Mouse (Mus musculus): ENCODE data around the gene Baz1b. TPM values are rescaled to one million over a fixed set of nuclear protein-coding genes. Genes with fewer than 3 reads are reported as not detected.
A peak's percentile ranks its signal among the peaks of the same experiment; 100 is the strongest.

Baz1b gene
- 100 to 1,000 TPM in 24 of 26 experiments, 10 to 100 TPM in 2; 69.9 to 468 (median 267) TPM for total RNA-seq (2018; cell fraction: chromatin; rRNA removed)
- 10 to 100 TPM; 22.7 to 83.7 (median 56.2) TPM for total RNA-seq (2018; cell fraction: cytosol; rRNA removed)
- total RNA-seq (2018; cell fraction: nucleus; rRNA removed), result 100 to 1,000 TPM in 18 of 26 experiments, 10 to 100 TPM in 8; 48.3 to 219 (median 142) TPM
- polyA plus RNA-seq (2018), result 46.1 to 52.8 TPM (median 52.5 TPM) in 3 replicates

GRCm38 (mm10) chr5:135186621-135187348, at the start of gene Baz1b:
TSS of gene Baz1b (plus strand) at chr5:135187264.
- under 1% methylated on average over 56 of the region's 57 CpGs for WGBS (ENCODE audit: missing documents)
- Histone ChIP-seq H3K27ac (peak within 1 kb of the TSS; percentile 87), H3K36me3 (ENCODE audit: inconsistent target) (no peaks in the 10 kb centered on the region; the same call in 1 of the 2 replicates), H3K79me2 (ENCODE audit: inconsistent target) (peaks cover 40% of the 10 kb centered on the region), H3K4me3 (ENCODE audit: inconsistent target) (peak within 1 kb of the TSS; percentile 84)

DNA sequence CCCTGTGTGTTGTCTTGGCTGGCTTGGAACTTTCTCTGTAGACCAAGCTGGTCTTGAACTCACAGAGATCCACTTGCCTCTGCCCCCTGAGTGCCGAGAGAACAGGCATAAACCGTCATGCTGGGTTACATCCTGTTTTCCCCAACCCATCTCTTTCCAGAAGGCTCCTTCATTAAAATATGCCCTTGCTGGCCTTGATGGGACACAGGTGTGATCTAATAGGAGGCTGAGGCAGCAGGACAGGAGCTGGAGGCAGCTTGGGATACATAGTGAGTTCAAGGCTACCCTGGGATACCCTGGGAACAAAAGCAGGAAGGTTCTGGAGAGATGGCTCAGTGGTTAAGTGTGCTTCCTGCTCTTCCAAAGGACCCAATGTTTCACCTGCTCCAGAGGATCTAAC, 47.2 kb upstream of the Baz1b start:
- Histone ChIP-seq H3K36me3 (ENCODE audit: inconsistent target) (no peaks in the 10 kb centered on the region), H3K79me2 (ENCODE audit: inconsistent target) (no peaks in the 10 kb centered on the region), H3K4me3 (ENCODE audit: inconsistent target) (no peak overlapping the region), H3K27ac (no peak overlapping the region)
- WGBS (ENCODE audit: missing documents), result 96% methylated on average over 2 of the region's 2 CpGs

DNA sequence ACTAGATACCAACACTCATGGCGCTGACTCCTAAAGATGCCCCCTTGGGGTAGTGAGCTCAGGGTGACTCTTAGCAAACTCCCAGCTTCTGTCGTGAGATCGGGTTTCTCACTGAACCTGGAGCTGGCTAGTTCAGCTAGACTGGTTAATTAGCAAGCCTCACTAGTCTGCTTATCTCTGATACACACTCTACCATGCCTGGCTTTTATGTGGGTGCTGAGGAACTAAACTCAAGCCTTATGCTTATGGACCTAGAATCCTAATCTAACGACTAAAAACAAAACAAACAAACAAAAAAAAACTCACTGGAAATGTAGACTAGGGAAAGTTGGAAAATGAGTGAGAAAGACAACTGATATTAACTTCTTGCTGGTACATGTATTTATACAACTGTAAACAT, 42.6 kb upstream of the Baz1b start:
- Histone ChIP-seq H3K36me3 (ENCODE audit: inconsistent target) (no peaks in the 10 kb centered on the region), H3K27ac (no peak overlapping the region), H3K79me2 (ENCODE audit: inconsistent target) (no peaks in the 10 kb centered on the region), H3K4me3 (ENCODE audit: inconsistent target) (no peak overlapping the region)
- 77% methylated on average over 4 of the region's 4 CpGs for WGBS (ENCODE audit: missing documents)

DNA sequence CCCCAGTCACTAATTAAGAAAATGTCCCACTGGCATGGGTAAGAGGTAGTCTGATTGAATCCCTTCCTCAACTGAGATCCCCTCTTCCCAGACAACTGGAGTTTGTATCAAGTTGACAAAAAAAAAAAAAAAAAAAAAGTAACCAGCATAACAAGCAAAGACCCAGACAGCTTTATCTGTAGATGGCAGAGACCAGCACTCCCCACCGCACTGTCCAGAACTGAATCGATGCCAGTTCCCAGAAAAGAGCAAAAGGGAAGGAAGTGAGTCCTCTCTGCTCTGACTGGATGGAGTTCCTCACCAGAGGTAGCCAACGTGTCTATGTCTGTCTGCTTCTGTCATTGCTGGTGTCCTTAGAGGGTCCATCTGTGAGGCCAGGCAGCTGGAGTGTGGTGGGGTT, 41.5 kb upstream of the Baz1b start:
- Histone ChIP-seq H3K79me2 (ENCODE audit: inconsistent target) (peaks cover 8% of the 10 kb centered on the region; the same call in 1 of the 2 replicates), H3K4me3 (ENCODE audit: inconsistent target) (no peak overlapping the region), H3K27ac (no peak overlapping the region), H3K36me3 (ENCODE audit: inconsistent target) (no peaks in the 10 kb centered on the region)
- 15% methylated on average over 3 of the region's 3 CpGs for WGBS (ENCODE audit: missing documents)

GRCm38 (mm10) chr5:135145955-135146354, 41.1 kb upstream of the Baz1b start:
- H3K27ac ChIP-seq, result no peak overlapping the region

DNA sequence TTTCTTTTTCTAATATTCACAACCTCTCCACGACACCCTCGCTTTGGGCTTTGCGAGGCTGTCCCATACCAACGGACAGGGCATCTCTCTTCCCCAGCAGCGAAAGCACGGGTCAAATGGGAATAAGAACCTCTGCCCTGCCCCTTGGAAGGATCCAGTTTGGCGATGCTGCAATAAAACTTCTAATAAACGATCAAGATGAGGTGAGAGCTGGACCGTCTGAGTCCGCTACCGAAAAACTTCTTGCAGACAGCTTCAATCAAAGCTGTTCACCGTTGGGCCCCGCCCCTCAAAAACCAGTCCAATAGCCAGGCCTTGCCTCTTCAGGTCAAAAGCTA, 38.4 kb upstream of the Baz1b start:
- H3K4me3 ChIP-seq (ENCODE audit: inconsistent target), result peak overlapping the region; percentile 59
- H3K27ac ChIP-seq, result peak overlapping the region; percentile 83
- under 1% methylated on average over 13 of the region's 13 CpGs for WGBS (ENCODE audit: missing documents)

More at GRCm38 (mm10) chr5:135145955-135146354, 41.1 kb upstream of the Baz1b start:
- Histone ChIP-seq H3K79me2 (ENCODE audit: inconsistent target) (peaks cover 12% of the 10 kb centered on the region; the same call in 1 of the 2 replicates), H3K36me3 (ENCODE audit: inconsistent target) (no peaks in the 10 kb centered on the region), H3K4me3 (ENCODE audit: inconsistent target) (no peak overlapping the region)

GRCm38 (mm10) chr5:135149053-135149819, 37.8 kb upstream of the Baz1b start, which contains the start of gene Tbl2:
TSS of gene Tbl2 (plus strand) at chr5:135149657.
- H3K79me2 ChIP-seq (ENCODE audit: inconsistent target), result peaks cover 15% of the 10 kb centered on the region; the same call in 1 of the 2 replicates
- H3K36me3 ChIP-seq (ENCODE audit: inconsistent target), result no peaks in the 10 kb centered on the region
- under 1% methylated on average over 50 of the region's 63 CpGs for WGBS (ENCODE audit: missing documents)
- peak within 1 kb of the TSS; percentile 83 for H3K27ac ChIP-seq
- H3K4me3 ChIP-seq (ENCODE audit: inconsistent target), result peak within 1 kb of the TSS; percentile 87

More for the DNA sequence above, 38.4 kb upstream of the Baz1b start:
- peaks cover 15% of the 10 kb centered on the region; the same call in 1 of the 2 replicates for H3K79me2 ChIP-seq (ENCODE audit: inconsistent target)
- H3K36me3 ChIP-seq (ENCODE audit: inconsistent target), result no peaks in the 10 kb centered on the region

DNA sequence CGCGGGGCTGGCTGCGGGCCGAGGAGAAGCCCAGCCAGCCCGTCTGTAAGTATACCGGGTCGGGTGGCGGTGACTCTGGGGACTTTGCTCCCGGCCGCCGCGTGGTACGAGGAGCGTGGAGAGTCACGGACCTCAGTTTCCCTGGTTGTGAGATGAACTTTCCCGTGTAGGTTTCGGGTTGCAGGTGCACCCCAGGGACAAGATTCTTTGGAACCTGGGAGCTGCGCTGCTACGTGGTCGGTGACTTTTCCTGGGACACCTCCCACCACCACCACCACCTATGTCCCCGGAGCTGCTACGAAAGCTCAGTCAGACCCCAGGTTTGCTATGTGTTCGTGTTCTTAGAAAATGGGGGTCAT, 37.3 kb upstream of the Baz1b start:
- Histone ChIP-seq H3K27ac (peak overlapping the region; percentile 27; the same call in 1 of the 2 replicates), H3K79me2 (ENCODE audit: inconsistent target) (peaks cover 15% of the 10 kb centered on the region; the same call in 1 of the 2 replicates), H3K4me3 (ENCODE audit: inconsistent target) (peak overlapping the region; percentile 87), H3K36me3 (ENCODE audit: inconsistent target) (0 out of 2 replicates have a peak, but pooled peaks cover under 1% of the 10 kb centered on the region)
- WGBS (ENCODE audit: missing documents), result under 1% methylated on average over 23 of the region's 23 CpGs

DNA sequence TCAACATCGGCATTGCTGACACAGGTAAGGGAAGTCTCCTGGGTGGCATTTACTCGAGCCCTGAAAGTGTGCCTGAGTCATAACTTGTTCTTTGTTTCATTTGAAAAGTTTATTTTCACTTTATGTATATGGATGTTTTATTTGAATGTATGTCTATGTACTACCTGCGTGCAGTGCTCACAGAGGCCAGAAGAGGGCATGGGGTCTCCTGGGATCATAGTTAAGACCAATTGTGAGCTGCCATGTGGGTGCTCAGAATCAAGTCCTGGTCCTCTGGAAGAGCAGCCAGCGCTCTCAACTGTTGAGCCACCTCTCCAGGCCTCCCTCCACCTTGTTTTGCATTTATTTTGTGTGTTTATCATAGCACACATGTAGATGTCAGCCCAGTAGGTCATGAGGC, 30.6 kb upstream of the Baz1b start:
- 95% methylated on average over 4 of the region's 4 CpGs for WGBS (ENCODE audit: missing documents)
- Histone ChIP-seq H3K4me3 (ENCODE audit: inconsistent target) (no peak overlapping the region), H3K36me3 (ENCODE audit: inconsistent target) (peaks cover 12% of the 10 kb centered on the region; the same call in 1 of the 2 replicates), H3K27ac (no peak overlapping the region), H3K79me2 (ENCODE audit: inconsistent target) (no peaks in the 10 kb centered on the region)

DNA sequence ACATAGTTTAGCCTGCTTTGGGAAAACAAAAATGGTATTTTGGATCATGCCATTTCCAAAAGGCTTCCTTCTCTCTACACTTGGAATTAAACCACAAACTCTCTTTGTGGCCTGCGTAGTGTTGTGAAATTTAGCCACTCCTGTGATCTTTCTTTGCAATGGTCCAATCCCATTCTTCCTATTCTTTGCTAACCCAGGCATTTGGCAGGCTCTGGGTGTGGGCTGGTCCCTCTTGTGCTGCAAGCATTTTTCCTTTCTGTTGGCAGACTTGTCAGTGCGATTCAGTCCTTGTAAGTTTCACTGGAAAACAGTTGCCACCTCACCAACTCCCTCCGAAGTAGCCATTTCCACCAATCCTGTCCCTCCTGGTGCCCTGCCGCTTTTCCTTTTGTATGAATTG, 25.8 kb upstream of the Baz1b start:
- no peak overlapping the region for H3K27ac ChIP-seq
- WGBS (ENCODE audit: missing documents), result 71% methylated on average over 4 of the region's 4 CpGs
- no peak overlapping the region for H3K4me3 ChIP-seq (ENCODE audit: inconsistent target)
- peaks cover 6% of the 10 kb centered on the region; the same call in 1 of the 2 replicates for H3K36me3 ChIP-seq (ENCODE audit: inconsistent target)
- H3K79me2 ChIP-seq (ENCODE audit: inconsistent target), result no peaks in the 10 kb centered on the region

DNA sequence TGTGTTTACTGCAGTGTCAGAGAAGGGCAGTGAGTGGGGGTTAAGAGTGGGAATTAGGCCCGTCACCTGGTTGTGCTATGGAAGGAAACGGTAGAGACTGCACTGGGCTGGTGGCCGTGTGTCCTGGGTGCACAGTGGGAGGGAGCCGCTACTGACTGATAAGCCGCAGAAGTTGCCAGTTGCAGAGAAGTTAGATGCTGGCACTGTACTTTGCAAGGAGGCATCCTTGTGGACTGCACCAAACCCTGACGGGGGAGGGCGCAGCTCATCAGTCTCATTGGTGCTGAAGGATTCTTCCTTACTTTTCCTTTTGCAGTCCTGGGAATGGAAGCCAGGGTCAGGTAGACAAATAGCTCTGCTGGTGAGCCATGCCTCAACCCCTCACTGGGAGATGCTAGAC, 25.4 kb upstream of the Baz1b start:
- peaks cover 1% of the 10 kb centered on the region; the same call in 1 of the 2 replicates for H3K36me3 ChIP-seq (ENCODE audit: inconsistent target)

GRCm38 (mm10) chr5:135162361-135162760, 24.7 kb upstream of the Baz1b start:
- 94% methylated on average over 8 of the region's 8 CpGs for WGBS (ENCODE audit: missing documents)
- Histone ChIP-seq H3K36me3 (ENCODE audit: inconsistent target) (no peaks in the 10 kb centered on the region), H3K79me2 (ENCODE audit: inconsistent target) (no peaks in the 10 kb centered on the region)

More for the DNA sequence above, 25.4 kb upstream of the Baz1b start:
- Histone ChIP-seq H3K4me3 (ENCODE audit: inconsistent target) (no peak overlapping the region), H3K79me2 (ENCODE audit: inconsistent target) (no peaks in the 10 kb centered on the region), H3K27ac (no peak overlapping the region)
- WGBS (ENCODE audit: missing documents), result 96% methylated on average over 7 of the region's 7 CpGs

GRCm38 (mm10) chr5:135162821-135163220, 24.2 kb upstream of the Baz1b start:
- Histone ChIP-seq H3K79me2 (ENCODE audit: inconsistent target) (no peaks in the 10 kb centered on the region), H3K27ac (no peak overlapping the region), H3K36me3 (ENCODE audit: inconsistent target) (no peaks in the 10 kb centered on the region), H3K4me3 (ENCODE audit: inconsistent target) (no peak overlapping the region)
- WGBS (ENCODE audit: missing documents), result 90% methylated on average over 6 of the region's 6 CpGs

More at GRCm38 (mm10) chr5:135162361-135162760, 24.7 kb upstream of the Baz1b start:
- no peak overlapping the region for H3K27ac ChIP-seq
- no peak overlapping the region for H3K4me3 ChIP-seq (ENCODE audit: inconsistent target)

DNA sequence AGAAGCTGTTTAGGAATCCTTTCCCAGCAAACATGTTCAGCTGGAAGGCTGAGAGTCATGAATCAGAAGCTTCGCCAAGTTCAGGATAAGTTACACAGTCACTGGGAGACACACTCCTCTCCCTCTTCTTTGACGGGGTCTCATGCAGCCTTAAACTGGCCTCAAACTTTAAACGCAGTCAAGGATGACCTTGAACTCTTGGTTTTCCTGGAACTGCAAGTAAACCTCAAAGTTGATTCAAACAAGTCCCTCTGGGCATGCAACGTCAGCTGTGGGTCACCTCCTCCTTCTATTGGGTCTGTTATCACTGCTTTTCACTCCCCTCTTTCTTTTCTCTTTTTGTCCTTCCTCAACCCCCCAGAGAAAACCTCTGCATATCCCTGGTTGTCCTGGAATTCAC, 20.2 kb upstream of the Baz1b start:
- Histone ChIP-seq H3K79me2 (ENCODE audit: inconsistent target) (peaks cover 30% of the 10 kb centered on the region), H3K27ac (no peak overlapping the region), H3K36me3 (ENCODE audit: inconsistent target) (peaks cover 7% of the 10 kb centered on the region; the same call in 1 of the 2 replicates), H3K4me3 (ENCODE audit: inconsistent target) (no peak overlapping the region)
- 100% methylated on average over 4 of the region's 4 CpGs for WGBS (ENCODE audit: missing documents)
